Mouse (Mus musculus) liver, embryonic 14.5 days (tissue): ENCODE results near the gene Prkn.

Source experiments
- CTCF ChIP-seq: IDR thresholded peaks from 2 replicates; pipeline ENCODE4 v1.5.1; 2016; ENCODE audit warnings: antibody characterized with exemption, low read depth, control low read depth
- EP300 ChIP-seq: IDR thresholded peaks from 2 replicates; pipeline ENCODE4 v1.6.1; 2016; ENCODE audit warnings: antibody characterized with exemption, low read depth

DNA sequence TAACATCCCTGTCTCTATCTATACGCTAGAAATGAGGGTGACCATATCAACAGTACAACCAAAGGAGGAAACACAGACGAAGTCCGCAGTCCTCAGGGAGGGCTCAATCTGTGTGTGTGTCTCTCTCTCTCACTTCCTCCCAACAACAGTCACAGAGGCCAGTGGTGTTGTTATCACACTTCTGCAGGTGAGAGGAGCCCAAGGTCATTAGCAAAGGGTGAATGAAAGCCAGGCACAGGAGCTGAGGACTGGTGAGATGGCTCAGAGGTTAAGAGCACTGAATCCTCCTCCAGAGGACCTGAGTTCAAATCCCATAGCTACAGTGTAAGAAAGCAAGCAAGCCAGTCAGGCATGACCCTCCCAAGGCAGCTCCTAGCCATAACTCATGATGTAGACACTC lies 1199.7 kb downstream of the Prkn start:
- no peak for TF ChIP-seq EP300
- no peak for TF ChIP-seq CTCF
